Mouse (Mus musculus): ENCODE data around the gene Abcg4.

Gene Abcg4

DNA sequence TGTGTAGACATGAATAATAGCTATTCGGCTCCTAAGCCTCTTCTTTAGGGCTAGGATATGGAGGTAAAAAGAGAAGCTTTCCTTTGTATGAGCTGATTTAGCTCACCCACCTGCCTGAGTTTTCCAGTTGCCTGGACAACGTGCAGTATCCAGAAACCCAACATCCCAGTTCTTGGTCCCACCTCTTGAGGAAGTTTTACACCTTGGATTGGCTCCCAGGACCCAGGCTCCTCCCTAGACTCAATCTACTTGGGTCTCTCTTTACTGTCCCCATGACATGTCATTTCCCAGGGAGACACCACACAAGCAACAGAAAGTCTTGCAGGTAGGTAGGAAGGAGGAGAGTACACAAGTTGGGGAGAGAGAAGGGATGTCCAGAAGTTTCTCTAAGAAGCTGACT lies 48.0 kb downstream of the Abcg4 start, which contains the start of gene Ccdc153:
Gene Ccdc153 (plus strand): TSS at position 278 of the 400 bp plus-strand sequence.
- DNase-seq (ENCODE audit: low spot score in 2 of 2), result no peak

DNA sequence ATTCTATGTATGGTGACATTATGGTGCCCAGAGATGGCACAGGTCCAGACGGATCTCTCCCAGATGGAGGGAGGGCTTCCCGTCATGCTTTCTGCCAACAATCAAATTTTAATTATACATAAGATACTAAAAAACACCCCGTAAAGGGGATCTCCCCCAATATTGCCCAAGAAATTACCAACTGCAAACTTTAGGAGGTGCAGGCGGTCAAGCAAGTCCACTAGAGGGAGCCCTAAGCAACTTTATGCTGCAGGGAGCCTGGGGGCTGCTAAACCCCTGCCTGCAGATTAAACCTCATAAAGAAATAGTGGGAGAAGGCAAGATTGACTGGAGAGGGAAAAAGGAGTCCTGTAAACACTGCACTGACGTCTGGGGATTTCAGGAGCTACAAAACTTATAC lies 49.0 kb downstream of the Abcg4 start:
- peak; percentile 43 to 57 for DNase-seq (ENCODE audit: low spot score in 2 of 2)

DNA sequence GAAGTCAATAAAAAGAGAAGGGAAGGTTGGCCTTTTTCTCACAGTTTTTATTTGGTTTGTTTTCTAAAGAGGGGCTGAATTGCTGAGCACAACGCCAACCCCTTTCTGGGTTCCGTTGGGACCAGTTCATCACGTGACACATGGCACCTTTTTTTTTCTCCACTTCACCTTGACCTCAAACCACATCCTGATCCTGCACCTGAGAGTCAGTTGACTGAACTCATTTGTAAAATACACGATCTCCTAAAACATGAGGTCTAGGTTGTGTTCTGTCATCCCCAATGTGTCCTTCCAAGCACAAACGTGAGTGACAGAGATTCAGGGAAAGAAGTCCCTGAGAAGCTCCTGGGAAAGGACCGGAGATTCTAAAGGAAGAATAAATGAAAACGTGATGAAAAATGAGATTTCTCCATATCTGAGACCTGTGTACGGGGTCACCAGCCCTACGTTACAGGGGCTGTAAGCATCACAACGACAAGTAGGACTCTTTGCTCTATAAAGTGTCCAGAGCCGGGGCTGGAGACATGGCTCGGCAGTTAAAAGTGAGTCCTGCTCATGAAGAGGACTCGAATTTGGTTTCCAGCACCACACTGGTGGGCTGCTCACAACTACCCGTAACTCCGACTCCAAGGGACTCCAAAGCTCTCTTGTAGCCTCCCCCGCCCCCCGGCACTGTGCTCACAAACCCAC lies 49.8 kb downstream of the Abcg4 start:
- no peak for DNase-seq (ENCODE audit: low spot score in 2 of 2)

DNA sequence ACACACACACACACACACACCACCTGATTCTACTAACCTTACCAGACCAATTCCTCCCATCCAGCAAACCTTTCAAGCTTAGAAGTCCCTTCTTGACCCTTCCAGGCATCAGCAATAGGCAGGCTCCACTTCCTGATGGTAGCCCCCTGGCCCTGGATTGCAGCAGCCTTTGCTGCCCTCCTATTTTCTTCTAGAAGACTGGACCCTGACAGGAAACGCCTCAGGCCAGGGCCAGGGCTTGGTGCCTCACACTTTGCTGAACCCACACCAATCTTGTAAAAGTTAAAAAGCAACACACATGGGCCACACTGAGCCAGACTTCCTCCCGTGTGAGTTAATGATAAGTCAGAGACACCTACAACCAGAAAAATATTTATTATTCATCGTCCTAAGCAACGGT lies 51.3 kb downstream of the Abcg4 start:
- no peak for DNase-seq (ENCODE audit: low spot score in 2 of 2)

DNA sequence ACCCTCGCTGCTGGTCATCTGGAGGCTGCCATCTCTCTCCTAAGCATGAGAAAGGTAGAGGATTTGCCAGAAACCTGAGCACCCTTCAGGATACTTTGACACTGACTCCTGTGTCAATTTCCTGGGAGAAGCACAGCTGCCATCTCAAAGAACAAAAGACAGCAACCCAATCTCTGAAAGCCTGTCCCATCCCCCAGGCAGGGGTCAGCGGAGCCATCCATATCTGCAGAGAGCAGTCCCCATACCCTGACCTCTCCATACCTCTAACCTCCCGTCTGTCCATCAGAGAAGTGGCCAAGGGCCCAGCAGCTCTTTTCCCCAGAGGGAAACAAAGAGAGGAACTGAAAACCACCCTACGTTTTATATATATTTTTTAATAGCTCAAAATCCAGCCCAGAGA lies 51.8 kb downstream of the Abcg4 start:
- DNase-seq (ENCODE audit: low spot score in 2 of 2), result no peak

DNA sequence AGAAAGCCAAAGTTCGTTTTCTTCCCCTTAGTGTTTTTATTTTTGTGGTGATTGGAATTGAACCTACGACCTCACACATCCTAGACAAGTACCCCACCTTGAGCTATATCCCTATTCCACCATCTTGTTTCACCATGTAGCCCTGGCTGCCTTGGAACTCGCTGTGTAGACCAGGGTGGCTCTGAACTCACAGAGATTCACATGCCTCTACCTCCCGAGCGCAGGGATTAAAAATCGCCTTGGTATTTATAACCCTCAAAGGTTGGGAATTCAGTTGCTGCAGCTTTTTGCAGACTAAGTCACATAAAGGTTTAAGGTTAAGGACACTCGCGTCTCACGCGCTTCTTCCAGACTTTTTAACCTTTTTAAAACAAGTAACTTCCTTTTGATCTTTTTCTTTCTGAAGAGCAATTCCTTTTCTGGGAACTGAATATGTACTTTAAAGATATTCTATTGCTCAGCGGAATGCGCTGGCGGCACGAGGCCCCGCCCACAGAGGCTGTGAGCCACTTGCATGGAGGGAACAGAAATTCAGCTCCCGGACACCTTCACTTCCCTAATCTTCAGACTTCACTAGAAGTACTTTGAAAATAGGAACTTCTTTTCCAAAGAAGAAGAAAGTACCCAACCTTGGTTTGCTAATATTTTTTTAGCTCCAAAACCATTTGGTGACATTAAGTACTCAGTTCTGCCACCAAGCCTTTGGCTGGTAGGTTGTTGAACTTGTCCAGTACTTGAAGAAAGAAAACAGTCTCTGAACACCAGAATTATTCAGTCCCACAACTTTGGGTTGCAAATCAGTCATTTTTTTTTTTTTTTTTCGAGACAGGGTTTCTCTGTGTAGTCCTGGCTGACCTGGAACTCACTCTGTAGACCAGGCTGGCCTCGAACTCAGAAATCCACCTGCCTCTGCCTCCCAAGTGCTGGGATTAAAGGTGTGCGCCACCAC lies 53.7 kb downstream of the Abcg4 start:
- peak; percentile 32 to 52 for DNase-seq (ENCODE audit: low spot score in 2 of 2)

DNA sequence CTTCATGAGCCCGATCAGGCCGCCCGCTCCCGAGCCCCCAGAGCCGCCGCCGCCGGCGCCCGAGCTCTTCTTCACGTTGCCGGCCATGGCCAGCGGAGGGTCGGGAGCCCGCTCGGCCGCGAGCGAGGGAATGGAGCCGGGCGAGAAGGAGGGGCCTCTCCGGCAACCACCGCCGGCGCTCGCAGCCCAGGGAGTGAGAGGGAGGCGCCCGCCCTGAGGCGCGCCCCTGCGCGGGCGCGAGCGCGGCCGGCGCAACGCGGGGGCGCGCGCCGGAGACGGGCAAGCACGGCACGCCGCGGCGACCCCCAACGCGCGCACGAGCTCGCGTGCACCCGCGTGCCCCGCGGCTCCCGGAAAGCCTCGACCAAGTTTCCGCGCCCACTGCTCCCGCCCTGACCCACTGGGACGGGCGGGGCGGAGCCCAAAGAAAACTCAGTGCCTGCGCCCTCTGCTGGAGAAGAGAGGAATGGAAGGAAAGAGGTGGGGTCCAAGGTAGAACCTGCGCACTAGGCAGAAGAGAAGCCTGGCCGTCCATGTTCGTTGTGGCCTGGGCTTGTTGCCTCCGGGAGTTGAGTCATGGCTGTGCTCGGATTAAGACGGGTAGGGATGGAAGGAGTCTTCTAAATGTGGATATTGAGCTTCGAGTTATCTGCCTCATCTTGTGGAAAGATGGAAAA lies 54.5 kb downstream of the Abcg4 start, which contains the start of gene Cbl:
Gene Cbl (minus strand): TSS at position 248 of the 677 bp plus-strand sequence.
- DNase-seq (ENCODE audit: low spot score in 2 of 2), result peak; percentile 99 to 100

DNA sequence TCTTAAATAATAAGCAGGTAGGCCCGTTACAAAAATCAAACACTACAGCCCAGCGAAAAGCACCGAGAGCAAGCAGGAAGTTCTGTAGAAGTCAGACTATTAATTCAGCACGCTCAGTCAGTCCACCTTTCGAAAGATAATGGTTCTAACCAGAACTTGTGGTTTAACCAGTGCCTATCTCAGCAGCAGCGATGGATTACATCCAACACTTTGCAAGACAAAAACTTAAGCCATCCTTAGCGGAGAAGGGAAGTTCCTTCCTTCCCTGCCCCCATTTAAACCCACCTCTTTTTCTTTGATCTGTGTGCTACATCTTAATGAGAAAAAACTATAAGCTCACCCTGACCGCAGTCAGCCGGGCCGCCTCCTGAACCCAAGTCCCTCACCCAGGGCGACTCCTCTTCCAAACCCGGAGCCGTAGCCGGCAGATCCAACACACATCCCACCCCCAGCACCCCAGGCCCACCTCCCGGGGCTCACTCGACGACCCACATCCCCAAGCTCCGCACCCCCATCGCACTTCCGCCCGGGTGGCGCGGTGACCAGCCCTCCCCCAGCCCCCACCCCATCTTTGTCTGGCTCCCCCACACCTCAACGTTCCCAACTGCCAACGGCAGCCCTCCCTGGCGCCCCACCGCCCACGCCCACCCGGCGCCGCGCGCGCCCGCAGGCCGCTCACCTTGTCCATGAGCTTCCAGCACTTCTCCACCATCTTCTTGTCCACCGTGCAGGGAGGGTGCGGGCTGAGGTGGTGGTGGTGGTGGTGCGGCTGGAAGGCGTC lies 55.2 kb downstream of the Abcg4 start:
- DNase-seq (ENCODE audit: low spot score in 2 of 2), result peak in 1 of 2 experiments; percentile 17

DNA sequence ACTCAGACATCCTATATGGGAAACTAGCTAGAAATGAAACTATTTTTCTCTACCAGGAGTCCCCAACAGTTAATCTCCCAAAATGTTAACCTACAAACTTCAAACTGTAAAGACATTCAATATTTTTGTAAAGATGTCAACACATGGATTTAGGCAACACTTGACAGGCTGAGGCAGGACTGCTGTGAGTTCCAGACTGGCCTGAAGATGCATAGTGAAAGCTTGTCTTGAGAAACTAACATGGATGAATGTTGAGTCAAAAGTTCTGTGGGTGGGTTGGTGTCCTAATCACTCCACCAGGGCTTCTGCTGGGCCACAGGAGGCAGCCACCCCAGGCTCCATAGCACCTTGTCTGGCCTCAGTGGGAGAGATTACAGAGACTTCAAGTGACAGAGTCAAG lies 56.8 kb downstream of the Abcg4 start:
- no peak for DNase-seq (ENCODE audit: low spot score in 2 of 2)

DNA sequence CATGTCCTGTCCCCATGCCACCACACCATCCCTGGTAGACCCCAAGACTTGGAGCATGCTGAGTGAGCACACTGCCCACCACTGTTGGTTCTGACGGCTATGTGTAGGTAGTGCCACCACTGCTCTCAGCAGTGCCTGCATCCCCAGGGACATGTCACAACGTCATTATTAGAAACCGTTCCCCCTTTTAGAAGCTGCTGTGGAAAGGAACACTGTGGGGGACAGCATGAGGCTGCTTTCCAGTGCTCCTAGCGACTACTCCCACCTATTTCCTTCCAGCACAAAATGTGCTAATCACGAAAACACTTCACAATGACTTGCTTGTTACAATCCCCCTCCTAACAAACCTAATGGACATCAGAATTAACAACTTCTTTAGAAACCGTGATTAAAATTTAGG lies 62.4 kb downstream of the Abcg4 start:
- DNase-seq (ENCODE audit: low spot score in 2 of 2), result no peak

Measured in frontal cortex, postnatal 36 days (tissue).